Mouse (Mus musculus): ENCODE data around the gene Pde6g.

- no peak for TF ChIP-seq CTCF (IDR thresholded peaks at IDR 0.05; ENCODE audit: extremely low read depth, insufficient read depth, insufficient read length, insufficient replicate concordance)
- no peak for TF ChIP-seq POLR2A (IDR thresholded peaks at IDR 0.05; ENCODE audit: low read depth, low read length)
Measured at GRCm38 (mm10) chr11:120472052-120472451, 18.8 kb upstream of the Pde6g start.

Data from spleen, adult 2 months (tissue).